Mouse (Mus musculus) ovary, adult 18-20 months (tissue): ENCODE data around the gene Syde2.
A peak's percentile ranks its signal among the peaks of the same experiment; 100 is the strongest.
"Not testable (repeated sequence)": the region's sequence is repeated elsewhere in the genome, so short reads cannot be mapped to it uniquely, and the experiment has no call there.

Experiments
- DNase-seq: peaks from one replicate; pipeline ENCODE4 v3.0.0; 2022; ENCODE audit warnings: low spot score, mixed read lengths

Gene Syde2

GRCm38 (mm10) chr3:145987268-145987969, at the start of gene Syde2:
Gene Syde2, plus strand, starts transcription at chr3:145987870.
- DNase-seq = peak; percentile 81

- DNase-seq = no peak
These were observed 49.0 kb upstream of the Syde2 start for GRCm38 (mm10) chr3:145938405-145939349.

DNA sequence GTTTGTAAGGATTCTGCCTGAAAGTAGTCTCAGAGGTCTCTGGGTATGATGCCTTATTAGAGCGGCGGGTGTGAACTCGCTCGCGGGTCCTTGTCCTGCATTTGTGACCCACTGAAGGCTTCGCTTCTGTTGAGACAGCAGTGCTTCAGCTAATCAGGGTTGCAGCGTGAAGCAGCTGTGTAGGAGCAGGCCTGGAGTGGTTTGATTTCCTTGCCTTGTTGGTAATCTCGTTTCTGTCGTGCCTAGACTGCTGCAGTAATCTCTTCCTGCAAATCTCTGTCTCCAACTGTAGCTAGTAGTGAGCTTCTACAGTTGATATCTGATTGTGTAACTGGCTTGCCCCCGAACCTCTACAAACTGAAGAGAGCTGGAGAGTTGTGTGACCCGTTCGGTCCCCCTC, 48.3 kb upstream of the Syde2 start:
- no peak for DNase-seq

DNA sequence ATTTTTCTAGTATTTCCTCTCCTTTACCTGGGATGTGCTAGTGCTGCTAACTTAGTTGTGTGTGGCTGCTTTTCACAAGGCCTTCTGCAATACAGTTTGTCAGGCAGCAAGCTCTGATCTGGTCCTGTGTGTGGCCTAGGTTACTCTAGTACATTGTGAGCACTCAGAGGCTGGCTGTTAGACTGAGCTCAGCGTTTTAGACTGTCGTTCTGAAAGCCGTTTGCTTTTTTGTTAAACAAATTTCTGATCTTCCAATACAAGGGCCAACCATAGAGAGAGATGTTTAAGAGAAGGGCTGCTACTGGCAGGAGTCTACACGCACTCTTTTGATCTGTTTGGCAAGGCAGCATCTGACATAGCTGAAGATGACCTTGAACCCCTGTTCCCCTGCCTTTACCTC, 47.7 kb upstream of the Syde2 start:
- no peak for DNase-seq

GRCm38 (mm10) chr3:145941971-145942370, 45.7 kb upstream of the Syde2 start:
- no peak for DNase-seq

GRCm38 (mm10) chr3:145944348-145944747, 43.3 kb upstream of the Syde2 start:
- DNase-seq = no peak

DNA sequence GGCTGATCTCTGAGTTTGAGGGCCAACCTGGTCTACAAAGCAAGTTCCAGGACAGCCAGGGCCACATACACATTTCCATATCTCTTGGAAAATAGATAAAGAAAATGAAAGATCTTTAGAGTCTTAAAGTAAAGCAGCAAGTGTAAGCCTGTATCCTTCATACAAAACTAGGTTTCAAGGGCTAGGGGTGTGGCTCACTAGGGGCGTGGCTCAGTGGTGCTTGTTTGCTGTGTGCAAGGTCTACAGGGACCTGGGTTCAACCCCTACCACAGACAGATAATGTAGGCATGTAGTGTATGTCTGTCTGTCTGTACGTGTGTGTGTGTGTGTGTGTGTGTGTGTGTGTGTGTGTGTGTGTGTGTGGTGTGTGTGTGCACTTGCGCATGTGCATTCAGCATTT, 41.8 kb upstream of the Syde2 start:
- no peak for DNase-seq

DNA sequence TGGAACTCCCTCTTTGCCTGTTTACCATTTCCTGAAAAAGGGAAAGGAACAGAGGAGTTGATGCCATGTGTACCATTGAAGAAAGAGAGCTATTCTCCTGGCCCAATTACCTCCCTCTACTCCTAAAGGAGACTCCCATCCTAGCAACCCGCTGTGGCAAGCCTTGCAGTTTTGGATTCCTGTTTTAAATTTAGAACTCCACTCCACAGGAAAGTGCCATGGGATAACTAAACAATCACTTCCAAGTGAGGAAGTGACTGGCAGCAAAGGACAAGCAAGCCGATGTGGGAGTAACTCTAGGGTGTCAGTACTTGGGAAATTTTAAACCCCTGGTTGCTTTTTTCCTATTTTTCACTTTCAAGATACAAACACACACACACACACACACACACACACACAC, 41.0 kb upstream of the Syde2 start:
- no peak for DNase-seq

- no peak for DNase-seq
These were observed 40.0 kb upstream of the Syde2 start for GRCm38 (mm10) chr3:145947539-145948204.

GRCm38 (mm10) chr3:145950034-145950814, 37.4 kb upstream of the Syde2 start:
- DNase-seq = no peak

DNA sequence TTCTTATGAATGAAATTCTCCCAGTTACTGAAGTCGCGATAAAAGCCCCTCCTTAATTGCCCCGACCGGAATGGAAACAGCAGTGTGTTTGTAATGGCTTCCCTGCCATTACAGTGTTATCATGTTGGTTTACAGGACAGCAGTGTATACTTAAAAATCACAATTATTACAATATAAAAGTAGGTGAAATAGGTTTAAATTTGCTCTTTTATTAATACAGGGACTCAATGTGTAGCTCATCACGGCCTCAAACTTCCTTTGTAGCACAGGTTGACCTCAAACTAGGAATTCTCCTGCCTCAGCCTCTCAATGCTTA, 36.9 kb upstream of the Syde2 start:
- no peak for DNase-seq

DNA sequence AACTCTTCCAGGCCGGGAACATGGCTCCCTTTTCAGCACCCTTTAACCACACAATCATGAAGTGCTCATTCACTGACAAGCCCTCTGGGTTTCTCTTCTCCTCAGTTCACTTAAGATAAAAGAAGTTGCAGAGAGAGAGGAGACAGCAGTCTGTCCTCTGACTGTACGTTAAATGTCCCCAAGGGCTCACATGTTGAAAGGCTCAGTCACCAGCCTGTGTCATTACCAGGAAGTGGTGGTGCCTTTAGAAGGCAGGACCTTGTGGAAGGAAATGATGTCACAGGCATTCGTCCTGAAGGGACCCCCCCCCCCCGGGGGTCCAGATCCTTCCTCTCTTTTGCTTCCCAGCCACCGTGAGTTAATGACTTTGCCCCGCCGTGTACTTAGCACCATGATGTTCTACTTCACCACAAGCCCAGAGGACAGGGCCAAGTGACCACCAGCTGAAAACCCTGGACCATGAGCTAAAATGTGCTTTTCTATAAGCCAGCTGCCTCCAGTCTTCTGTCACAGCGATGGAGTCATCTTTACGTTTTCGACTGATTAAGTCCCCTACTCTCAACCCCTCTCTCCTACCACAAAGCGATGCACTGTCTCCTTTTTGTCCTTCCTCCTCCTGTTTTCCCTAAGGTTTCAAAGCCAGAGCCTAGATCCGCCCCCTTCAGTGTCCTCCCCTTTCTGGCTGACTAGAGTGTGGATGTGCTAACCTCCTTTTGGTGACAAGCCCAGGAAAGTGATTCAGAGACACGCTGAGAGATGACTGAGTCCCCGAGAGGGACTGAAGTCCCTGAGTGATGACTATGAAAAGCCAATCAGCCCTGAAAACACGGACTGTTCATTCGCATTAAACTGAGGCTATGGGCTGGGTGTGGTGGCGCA, 36.1 kb upstream of the Syde2 start:
- DNase-seq = no peak

DNA sequence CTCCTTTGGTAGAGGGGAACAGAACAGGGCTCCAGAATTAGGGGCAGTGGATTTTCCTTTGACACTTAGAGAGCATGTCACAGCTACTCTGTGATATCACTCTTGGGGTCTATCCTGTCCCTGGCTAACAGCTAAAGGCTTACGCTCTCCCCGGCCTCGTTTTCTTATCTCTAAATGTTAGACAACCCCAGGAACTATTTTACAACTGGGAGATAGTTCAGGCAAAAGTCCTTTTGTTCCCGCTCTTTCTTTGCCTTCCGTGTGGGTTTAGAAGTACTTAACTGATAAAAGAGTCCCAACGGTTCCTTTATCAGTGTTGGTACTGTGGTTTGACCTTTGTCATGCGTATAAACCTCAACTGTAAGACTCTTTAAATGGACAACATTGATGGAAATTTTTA, 34.7 kb upstream of the Syde2 start:
- no peak for DNase-seq

GRCm38 (mm10) chr3:145953411-145953810, 34.3 kb upstream of the Syde2 start:
- DNase-seq = no peak

DNA sequence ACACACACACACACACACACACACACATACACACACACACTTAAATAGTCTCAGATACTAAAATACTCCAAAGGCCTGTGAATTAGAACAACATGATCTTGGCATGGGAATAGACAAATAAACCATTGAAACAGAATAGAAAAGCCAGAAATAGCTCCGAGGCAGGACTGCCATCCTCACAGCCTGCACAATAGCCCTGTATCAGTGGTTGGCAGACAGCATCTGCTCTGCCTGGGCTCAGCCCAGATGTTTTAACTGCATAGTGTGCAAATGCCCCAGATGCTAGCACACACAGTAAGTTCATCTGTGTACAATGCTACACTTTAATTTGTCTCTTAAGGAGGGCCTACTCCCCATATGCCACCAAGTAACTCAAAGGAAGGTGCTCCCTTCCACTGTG, 27.8 kb upstream of the Syde2 start:
- DNase-seq = no peak

DNA sequence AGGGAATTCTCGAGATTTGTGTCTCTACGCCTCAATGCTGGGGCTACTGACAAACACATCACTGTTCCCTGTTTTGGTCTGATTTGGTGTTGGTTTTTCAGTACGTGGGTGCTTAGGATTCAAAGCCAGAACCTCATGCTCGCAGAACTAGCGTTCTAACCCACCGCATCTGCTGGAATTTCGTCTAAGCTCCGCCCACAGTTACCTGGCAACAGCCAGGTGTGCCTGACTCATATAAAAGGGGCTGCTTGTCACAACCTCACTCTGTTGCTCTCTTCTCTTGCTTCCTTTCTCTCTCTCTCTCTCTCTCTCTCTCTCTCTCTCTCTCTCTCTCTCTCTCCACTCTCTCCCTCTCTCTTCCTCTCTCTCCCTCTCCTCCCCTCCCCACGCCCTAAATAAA, 25.3 kb upstream of the Syde2 start:
- no peak for DNase-seq

GRCm38 (mm10) chr3:145963101-145964017, 24.3 kb upstream of the Syde2 start:
- no peak for DNase-seq

DNA sequence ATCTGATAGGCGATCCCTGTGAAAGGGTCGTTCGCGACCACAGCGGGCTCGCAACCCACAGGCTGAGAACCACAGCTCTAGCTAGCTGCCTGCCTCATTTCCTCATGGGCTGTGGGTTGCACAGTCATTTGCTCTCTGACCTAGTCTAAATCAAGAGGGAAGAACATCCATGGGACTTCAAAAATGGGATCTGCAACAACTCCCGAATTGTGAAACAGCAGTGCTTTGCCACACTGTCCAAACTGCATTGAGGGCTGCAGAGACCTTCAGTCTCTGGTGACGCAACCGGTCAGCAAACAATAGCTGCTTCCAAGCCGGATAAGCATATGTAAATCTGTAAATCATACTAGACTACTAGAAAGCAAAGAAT, 23.7 kb upstream of the Syde2 start:
- DNase-seq = no peak

GRCm38 (mm10) chr3:145964473-145964872, 23.2 kb upstream of the Syde2 start:
- DNase-seq = no peak

DNA sequence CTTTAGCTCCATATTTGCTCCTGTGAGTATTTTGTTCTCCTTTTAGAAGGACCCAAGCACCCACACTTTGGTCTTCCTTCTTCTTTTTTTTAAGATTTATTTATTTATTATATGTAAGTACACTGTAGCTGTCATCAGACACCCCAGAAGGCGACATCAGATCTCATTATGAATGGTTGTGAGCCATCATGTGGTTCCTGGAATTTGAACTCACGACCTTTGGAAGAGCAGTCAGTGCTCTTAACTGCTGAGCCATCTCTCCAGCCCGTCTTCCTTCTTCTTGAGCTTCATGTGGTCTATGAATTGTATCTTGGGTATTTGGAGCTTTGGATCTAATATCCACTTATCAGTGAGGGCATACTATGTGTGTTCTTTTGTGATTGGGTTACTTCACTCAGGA, 22.1 kb upstream of the Syde2 start:
- not testable (repeated sequence) for DNase-seq
